Mouse (Mus musculus) ZHBTc4 (cell line): ENCODE data around the gene Cyp2j7.
"Not testable (repeated sequence)": the region's sequence is repeated elsewhere in the genome, so short reads cannot be mapped to it uniquely, and the experiment has no call there.

ENCODE experiments used
- DNase-seq: peaks from one replicate; pipeline ENCODE4 v3.0.0-alpha.2; 2011; ENCODE audit warnings: low read depth, low spot score

Gene Cyp2j7

GRCm38 (mm10) chr4:96236559-96236958 lies at the start of gene Cyp2j7:
Cyp2j7 (minus strand) TSS chr4:96236659.
- no peak for DNase-seq

- DNase-seq: peak; percentile 84
Observed at GRCm38 (mm10) chr4:96276896-96277295, 40.4 kb upstream of the Cyp2j7 start.

GRCm38 (mm10) chr4:96273907-96274306 lies 37.4 kb upstream of the Cyp2j7 start:
- peak; percentile 59 for DNase-seq

- no peak for DNase-seq
Observed at GRCm38 (mm10) chr4:96196701-96197100, 39.8 kb downstream of the Cyp2j7 start.

GRCm38 (mm10) chr4:96189321-96189720 lies 47.1 kb downstream of the Cyp2j7 start:
- peak; percentile 73 for DNase-seq

- DNase-seq: peak; percentile 68
Observed at GRCm38 (mm10) chr4:96188671-96189070, 47.8 kb downstream of the Cyp2j7 start.

- not testable (repeated sequence) for DNase-seq
Observed at GRCm38 (mm10) chr4:96188146-96188545, 48.3 kb downstream of the Cyp2j7 start.

GRCm38 (mm10) chr4:96184716-96185115 lies 51.7 kb downstream of the Cyp2j7 start:
- DNase-seq: peak; percentile 80

- DNase-seq: no peak
Observed at GRCm38 (mm10) chr4:96162839-96163238, 73.6 kb downstream of the Cyp2j7 start.

GRCm38 (mm10) chr4:96161575-96161974 lies 74.9 kb downstream of the Cyp2j7 start:
- DNase-seq: no peak
